Mouse (Mus musculus) hindbrain, embryonic 11.5 days (tissue): Measurements from ENCODE around the gene Bpifa1. TPM values are rescaled to one million over a fixed set of nuclear protein-coding genes. Genes with fewer than 3 reads are reported as not detected.

Experiments
- ATAC-seq: fragments of 200-750 bp; cut with Nextera tagmentation; 2 replicates; pipeline ENCODE4 v1.8.0; 2017; ENCODE audit warnings: mild to moderate bottlenecking, moderate TSS enrichment, moderate library complexity; ENCODE audit not compliant: low FRiP score
- DNase-seq: peaks from one replicate; pipeline ENCODE4 v3.0.0-alpha.2; 2015; ENCODE audit warnings: low spot score
- H3K27ac ChIP-seq: fragments of 300-500 bp; sonication (generic); 2 replicates; pipeline ENCODE4 v1.5.1; 2014; ENCODE audit warnings: mild to moderate bottlenecking, low read depth, low read length
- H3K27me3 ChIP-seq: fragments of 300-500 bp; sonication (generic); 2 replicates; pipeline ENCODE4 v1.6.1; 2014; ENCODE audit warnings: mild to moderate bottlenecking, low read length, moderate library complexity, mixed read lengths; ENCODE audit not compliant: control insufficient read depth, insufficient read depth
- H3K36me3 ChIP-seq: fragments of 300-500 bp; sonication (generic); 2 replicates; pipeline ENCODE4 v1.6.1; 2014; ENCODE audit warnings: mild to moderate bottlenecking, low read length, moderate library complexity, mixed read lengths; ENCODE audit not compliant: control insufficient read depth, insufficient read depth
- H3K4me1 ChIP-seq: fragments of 300-500 bp; sonication (generic); replicated peaks from 2 replicates; pipeline ENCODE4 v1.6.1; 2014; ENCODE audit warnings: low read length, mixed read lengths; ENCODE audit not compliant: control insufficient read depth, insufficient read depth
- H3K4me2 ChIP-seq: fragments of 300-500 bp; sonication (generic); replicated peaks from 2 replicates; pipeline ENCODE4 v1.6.1; 2014; ENCODE audit warnings: mild to moderate bottlenecking, low read depth, low read length
- H3K4me3 ChIP-seq: fragments of 300-500 bp; sonication (generic); 2 replicates; pipeline ENCODE4 v1.5.1; 2014; ENCODE audit warnings: low read depth, low read length
- H3K9ac ChIP-seq: fragments of 300-500 bp; sonication (generic); 2 replicates; pipeline ENCODE4 v1.6.1; 2014; ENCODE audit warnings: low read depth, low read length
- H3K9me3 ChIP-seq: fragments of 300-500 bp; sonication (generic); 2 replicates; pipeline ENCODE4 v1.6.1; 2016; ENCODE audit warnings: low read length; ENCODE audit not compliant: control insufficient read depth
- WGBS: fragments of 180-500 bp; shearing (Covaris S2); extraction: QIAGEN DNeasy Blood & Tissue Kit; methylation state at CpG from one replicate; pipeline ENCODE4 v1.1.7; 2014; 5-methylcytosine and 5-hydroxymethylcytosine counted together
- polyA plus RNA-seq: library from polyadenylated mRNA; unstranded; fragments of >200 nt; fragmentation: Nextera tagmentation; extraction: Ambion mirVana; gene quantifications from 2 replicates; pipeline ENCODE4 v1.2.1, GENCODE M21; 2014

The Bpifa1 gene
- not detected in 2 replicates for polyA plus RNA-seq

- no peaks in the 10 kb centered on the region for H3K36me3 ChIP-seq
- no peak within 1 kb of the TSS for H3K4me3 ChIP-seq
- WGBS: 89% methylated on average over 4 of the region's 4 CpGs
- no peaks in the 10 kb centered on the region for H3K9me3 ChIP-seq
- no peaks in the 10 kb centered on the region for H3K27me3 ChIP-seq
- no peaks in the 10 kb centered on the region for H3K4me1 ChIP-seq
- no peak within 1 kb of the TSS for H3K4me2 ChIP-seq
- H3K27ac ChIP-seq: no peak within 1 kb of the TSS
- no peak within 1 kb of the TSS for H3K9ac ChIP-seq
- no peak for DNase-seq
- ATAC-seq: no peak
These were observed at the start of gene Bpifa1 for GRCm38 (mm10) chr2:154142580-154142979. Bpifa1 (plus strand) TSS chr2:154142880.

DNA sequence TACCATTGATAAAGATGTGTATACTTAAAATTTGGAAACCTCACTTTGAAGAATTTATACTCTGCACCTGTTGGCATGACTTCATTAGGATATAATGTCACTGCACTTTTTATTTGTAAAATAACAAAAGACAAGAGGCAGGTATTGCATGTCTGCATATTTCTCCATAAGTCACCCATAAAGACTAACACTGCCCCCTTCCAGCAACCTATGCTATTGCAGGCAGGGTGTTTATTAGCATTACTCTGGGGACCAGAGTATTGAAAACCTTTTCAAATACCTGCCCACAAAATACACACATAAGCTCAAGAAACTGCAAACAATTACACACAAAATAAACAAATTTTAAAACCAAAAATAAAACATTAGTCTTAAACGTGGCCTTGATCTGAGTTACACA is 44.9 kb upstream of the Bpifa1 start:
- ATAC-seq: no peak
- no peak overlapping the region for H3K9ac ChIP-seq
- peak; percentile 1 for DNase-seq
- H3K4me2 ChIP-seq: no peak overlapping the region
- H3K9me3 ChIP-seq: no peaks in the 10 kb centered on the region
- H3K36me3 ChIP-seq: no peaks in the 10 kb centered on the region
- no peak overlapping the region for H3K4me3 ChIP-seq
- WGBS: 40% methylated on average over 1 of the region's 1 CpGs
- H3K27ac ChIP-seq: no peak overlapping the region
- H3K4me1 ChIP-seq: no peaks in the 10 kb centered on the region
- H3K27me3 ChIP-seq: no peaks in the 10 kb centered on the region

DNA sequence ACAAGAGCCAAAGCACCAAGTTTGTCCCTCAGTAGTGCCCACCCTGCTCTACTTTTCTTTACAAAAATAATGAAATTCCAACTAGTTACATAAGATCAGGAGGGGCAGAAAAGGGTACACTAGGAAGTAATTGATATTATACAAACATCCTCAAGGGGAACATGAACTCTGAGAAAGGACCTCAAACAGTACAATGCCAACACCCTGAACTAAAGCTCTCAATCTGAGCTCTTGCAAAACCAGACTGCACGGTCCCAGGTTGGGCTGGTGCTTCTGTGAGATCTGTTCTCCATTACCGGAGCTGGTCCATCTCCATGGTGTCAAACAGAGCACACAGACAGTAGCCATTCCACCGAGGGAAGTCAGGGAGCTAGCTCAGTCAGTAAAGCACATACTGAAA is 25.3 kb upstream of the Bpifa1 start:
- no peak for DNase-seq
- 91% methylated on average over 3 of the region's 3 CpGs for WGBS

GRCm38 (mm10) chr2:154130120-154130519 is 12.6 kb upstream of the Bpifa1 start, which contains the start of gene Bpifa3:
Bpifa3 (plus strand) TSS chr2:154130336.
- Histone ChIP-seq H3K36me3 (no peaks in the 10 kb centered on the region), H3K9ac (no peak within 1 kb of the TSS), H3K27ac (no peak within 1 kb of the TSS), H3K4me2 (no peak within 1 kb of the TSS), H3K4me1 (no peaks in the 10 kb centered on the region), H3K4me3 (no peak within 1 kb of the TSS), H3K9me3 (no peaks in the 10 kb centered on the region), H3K27me3 (no peaks in the 10 kb centered on the region)
- no peak for DNase-seq
- 75% methylated on average over 2 of the region's 2 CpGs for WGBS
- no peak for ATAC-seq

More for the DNA sequence above, 25.3 kb upstream of the Bpifa1 start:
- no peak overlapping the region for H3K4me2 ChIP-seq
- no peak for ATAC-seq
- no peak overlapping the region for H3K4me3 ChIP-seq
- no peaks in the 10 kb centered on the region for H3K4me1 ChIP-seq
- no peak overlapping the region for H3K9ac ChIP-seq
- H3K9me3 ChIP-seq: no peaks in the 10 kb centered on the region
- no peak overlapping the region for H3K27ac ChIP-seq
- H3K27me3 ChIP-seq: no peaks in the 10 kb centered on the region
- H3K36me3 ChIP-seq: no peaks in the 10 kb centered on the region

- WGBS: 73% methylated on average over 3 of the region's 3 CpGs
- Histone ChIP-seq H3K27ac (no peak overlapping the region), H3K4me2 (no peak overlapping the region), H3K4me1 (no peaks in the 10 kb centered on the region), H3K9me3 (no peaks in the 10 kb centered on the region), H3K36me3 (no peaks in the 10 kb centered on the region), H3K9ac (no peak overlapping the region), H3K4me3 (no peak overlapping the region), H3K27me3 (no peaks in the 10 kb centered on the region)
- DNase-seq: no peak
- ATAC-seq: no peak
These were observed 1.1 kb downstream of the Bpifa1 start for GRCm38 (mm10) chr2:154143735-154144134.

DNA sequence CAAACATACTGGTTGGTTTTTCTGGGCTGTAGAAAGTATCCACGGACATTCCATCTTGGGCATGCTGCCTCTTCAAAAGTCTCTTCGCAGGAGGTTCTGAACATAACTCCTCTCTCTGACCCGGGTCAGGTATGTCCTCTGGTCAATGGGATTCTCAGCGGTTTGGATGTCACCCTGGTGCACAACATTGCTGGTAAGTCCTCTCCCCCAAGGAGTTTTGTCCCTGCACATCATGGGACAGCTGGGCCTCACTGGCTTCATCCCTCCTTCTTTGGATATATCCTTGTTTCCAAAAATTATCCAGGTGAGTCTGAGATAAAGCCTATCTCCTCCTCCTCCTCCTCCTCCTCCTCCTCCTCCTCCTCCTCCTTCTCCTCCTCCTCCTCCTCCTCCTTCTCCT is 4.8 kb downstream of the Bpifa1 start:
- Histone ChIP-seq H3K27ac (no peak overlapping the region), H3K4me3 (no peak overlapping the region), H3K36me3 (no peaks in the 10 kb centered on the region), H3K9ac (no peak overlapping the region), H3K4me1 (no peaks in the 10 kb centered on the region), H3K4me2 (no peak overlapping the region), H3K9me3 (no peaks in the 10 kb centered on the region), H3K27me3 (no peaks in the 10 kb centered on the region)
- DNase-seq (no peak), ATAC-seq (no peak)
- WGBS: 77% methylated on average over 4 of the region's 4 CpGs

- 38% methylated on average over 3 of the region's 3 CpGs for WGBS
- no peak overlapping the region for H3K4me3 ChIP-seq
- no peaks in the 10 kb centered on the region; the same call in 1 of the 2 replicates for H3K9me3 ChIP-seq
- peak; percentile 63 for DNase-seq
- no peak overlapping the region for H3K4me2 ChIP-seq
- H3K9ac ChIP-seq: no peak overlapping the region
- H3K36me3 ChIP-seq: no peaks in the 10 kb centered on the region
- H3K27me3 ChIP-seq: no peaks in the 10 kb centered on the region
- H3K4me1 ChIP-seq: no peaks in the 10 kb centered on the region
- no peak overlapping the region for H3K27ac ChIP-seq
- no peak for ATAC-seq
These were observed 15.8 kb downstream of the Bpifa1 start for GRCm38 (mm10) chr2:154158433-154158832.

DNA sequence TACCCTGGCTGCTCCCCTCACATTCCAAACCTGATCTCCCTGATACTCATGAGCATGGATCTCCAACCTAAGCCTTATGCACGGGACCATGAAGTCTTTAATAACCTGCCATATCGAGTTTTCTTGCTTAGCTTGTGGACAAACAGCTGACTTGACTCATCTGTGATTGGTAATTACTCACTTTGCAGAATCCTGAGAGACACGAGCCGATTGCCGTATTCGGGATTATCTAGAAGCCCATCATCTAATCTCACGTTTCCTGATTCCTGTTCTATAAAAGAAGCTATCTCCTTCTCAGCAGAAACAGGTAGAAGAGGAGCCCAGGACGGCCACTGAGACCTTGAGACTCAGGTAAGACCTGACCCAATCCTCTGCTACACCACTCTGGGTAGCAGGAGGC is 19.6 kb downstream of the Bpifa1 start, which contains the start of gene Bpifa5:
TSS of gene Bpifa5 (plus strand) at position 301 of the 400 bp plus-strand sequence.
- Histone ChIP-seq H3K27ac (no peak within 1 kb of the TSS), H3K9ac (no peak within 1 kb of the TSS), H3K9me3 (no peaks in the 10 kb centered on the region; the same call in 1 of the 2 replicates), H3K4me3 (no peak within 1 kb of the TSS), H3K4me1 (no peaks in the 10 kb centered on the region), H3K4me2 (no peak within 1 kb of the TSS), H3K27me3 (no peaks in the 10 kb centered on the region), H3K36me3 (no peaks in the 10 kb centered on the region)
- ATAC-seq (no peak), DNase-seq (no peak)
- WGBS: 84% methylated on average over 8 of the region's 8 CpGs

GRCm38 (mm10) chr2:154163306-154163705 is 20.6 kb downstream of the Bpifa1 start:
- Histone ChIP-seq H3K27ac (no peak overlapping the region), H3K9ac (no peak overlapping the region), H3K4me1 (no peaks in the 10 kb centered on the region), H3K4me3 (no peak overlapping the region), H3K36me3 (no peaks in the 10 kb centered on the region), H3K4me2 (no peak overlapping the region), H3K27me3 (no peaks in the 10 kb centered on the region), H3K9me3 (no peaks in the 10 kb centered on the region; the same call in 1 of the 2 replicates)
- WGBS: 88% methylated on average over 5 of the region's 5 CpGs
- DNase-seq: no peak
- no peak for ATAC-seq
